Mouse (Mus musculus) gastrocnemius, postnatal 10 days (tissue): ENCODE results near the gene Sv2c. TPM values are rescaled to one million over a fixed set of nuclear protein-coding genes. Genes with fewer than 3 reads are reported as not detected.

Experiments used
- DNase-seq: peaks from one replicate; pipeline ENCODE4 v3.0.0; 2021; ENCODE audit warnings: mixed read lengths
- total RNA-seq, 2 experiments: library from RNA; stranded (reverse); gene quantifications; 2 replicates each; pipeline ENCODE4 v1.2.3; 2021

The Sv2c gene
- total RNA-seq, 2 experiments from 2014 or later, result 0.47 to 0.66 TPM

DNA sequence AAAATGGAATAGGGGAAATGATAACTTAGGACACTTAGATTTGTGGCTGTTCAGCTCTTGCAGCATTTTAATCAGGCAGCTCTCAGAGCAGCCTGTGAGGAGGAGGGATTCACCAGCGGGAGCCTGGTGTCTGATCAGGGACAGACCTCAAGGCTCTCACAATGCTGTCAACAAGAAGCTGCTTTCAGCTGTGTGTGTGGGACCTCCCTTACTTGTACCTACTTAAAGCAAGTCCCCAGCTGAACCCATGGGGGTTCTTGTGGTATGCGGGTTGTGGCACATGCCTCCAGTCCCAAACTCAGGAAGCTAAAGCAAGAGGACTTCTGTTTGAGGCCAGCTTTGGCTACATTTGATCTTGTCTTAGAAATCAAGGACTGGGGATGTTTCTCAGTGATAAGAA, 189.8 kb downstream of the Sv2c start:
- DNase-seq, result no peak

DNA sequence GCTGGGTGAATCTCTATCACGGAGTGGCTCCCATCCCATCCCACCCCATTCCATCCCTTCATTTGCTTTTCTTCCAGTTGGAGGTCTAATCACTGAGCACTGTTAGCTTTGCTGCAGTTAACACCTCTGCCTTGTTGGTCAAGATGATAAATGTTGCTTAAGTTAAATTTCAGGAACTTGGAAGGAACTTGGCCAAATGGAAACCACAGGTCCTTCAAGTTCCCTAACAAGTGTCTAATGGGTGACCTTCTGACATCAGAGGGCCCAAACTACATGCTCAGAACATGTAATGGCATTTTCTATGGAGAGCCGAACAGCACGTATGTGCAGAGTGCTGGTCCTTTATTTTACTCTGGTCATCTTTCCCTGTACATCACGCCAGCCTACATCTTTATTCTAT, 190.5 kb downstream of the Sv2c start:
- DNase-seq, result no peak

DNA sequence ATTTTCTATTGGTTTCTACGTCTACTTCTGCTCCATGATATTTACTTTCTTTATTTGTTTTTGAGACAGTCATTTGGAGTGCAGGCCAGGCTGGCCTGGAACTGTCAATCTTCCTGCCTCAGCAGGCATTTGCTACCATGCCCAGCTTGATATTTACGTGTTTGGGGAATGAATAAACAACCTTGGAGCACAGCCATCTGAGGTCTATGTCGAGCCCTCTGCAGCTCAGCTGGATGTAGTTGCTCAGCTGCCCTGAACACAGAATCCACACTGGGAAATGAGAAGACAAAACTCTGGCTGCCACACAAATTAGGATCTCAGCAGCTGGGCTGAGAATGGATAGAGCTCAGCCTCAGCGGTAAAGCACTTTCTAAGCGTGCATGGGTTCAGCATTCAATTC, 191.6 kb downstream of the Sv2c start:
- DNase-seq, result no peak

DNA sequence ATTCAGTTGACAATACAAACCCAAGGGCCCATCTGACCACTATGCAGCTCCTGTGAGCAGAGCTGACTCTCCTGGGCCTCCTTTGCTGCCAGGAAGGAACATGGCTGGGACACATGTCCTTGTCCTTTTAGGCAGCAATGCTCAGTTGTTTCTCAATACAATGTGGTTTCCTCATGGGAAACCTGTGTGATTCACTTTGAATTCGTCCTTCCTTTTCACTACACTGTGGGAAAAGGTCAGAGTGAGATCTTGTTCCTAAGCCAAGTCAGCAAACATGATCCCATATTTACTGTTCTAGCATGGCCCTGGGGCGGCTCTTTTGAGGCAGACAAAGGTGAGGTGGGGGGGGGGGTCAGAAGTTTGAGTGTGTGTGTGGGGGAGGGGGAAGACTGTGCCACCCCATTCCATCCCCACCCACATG, 208.2 kb downstream of the Sv2c start:
- no peak for DNase-seq

DNA sequence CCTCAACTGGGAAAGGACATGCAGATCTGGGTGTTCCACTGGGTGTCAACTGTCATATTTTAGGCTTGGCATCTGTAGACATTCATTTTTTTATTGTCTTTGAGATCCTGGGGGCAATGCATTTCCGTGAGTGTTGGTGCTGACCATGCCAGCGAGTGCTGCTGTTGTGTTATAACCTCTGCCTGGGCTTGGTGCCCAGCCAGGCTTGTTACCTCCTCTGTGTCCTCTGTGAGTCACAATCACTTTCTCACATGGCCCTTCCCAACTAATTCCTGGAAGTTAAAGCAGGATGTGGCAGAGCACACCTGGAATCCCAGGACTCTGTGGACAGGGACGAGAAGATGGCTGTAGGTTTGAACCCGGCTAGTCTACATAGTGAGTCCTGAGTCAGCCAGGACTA, 209.8 kb downstream of the Sv2c start:
- no peak for DNase-seq

DNA sequence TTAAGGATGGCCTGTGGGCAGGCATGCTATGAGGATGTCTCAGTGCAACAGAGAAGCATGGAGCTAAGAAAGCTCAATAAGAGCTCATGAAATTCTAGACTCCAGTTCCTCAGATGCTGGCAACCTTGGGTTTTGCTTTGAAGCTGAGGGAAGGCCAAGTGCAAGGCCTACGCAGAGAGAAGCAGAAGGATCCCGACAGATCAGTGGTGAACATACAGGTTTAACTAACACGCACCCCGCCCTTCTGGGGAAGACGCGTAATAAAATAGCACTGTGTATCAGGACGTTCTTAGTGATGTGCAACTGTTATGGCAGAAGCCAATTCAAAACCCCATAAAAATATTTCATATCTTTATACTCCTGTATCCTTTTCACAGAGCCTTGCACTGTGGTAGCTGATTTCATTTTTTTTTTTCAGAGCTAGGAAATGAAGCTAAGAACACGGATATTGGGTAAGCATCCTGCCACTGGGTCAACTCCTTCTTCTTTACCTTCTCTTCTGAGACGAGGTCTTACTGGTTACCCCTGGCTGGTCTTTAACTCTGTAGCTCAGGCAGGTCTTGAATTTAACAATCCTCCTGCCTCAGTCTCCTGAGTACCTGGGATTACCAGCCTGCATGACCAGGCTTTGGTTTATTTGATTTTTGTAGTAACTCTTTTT, 213.6 kb downstream of the Sv2c start:
- DNase-seq, result no peak

DNA sequence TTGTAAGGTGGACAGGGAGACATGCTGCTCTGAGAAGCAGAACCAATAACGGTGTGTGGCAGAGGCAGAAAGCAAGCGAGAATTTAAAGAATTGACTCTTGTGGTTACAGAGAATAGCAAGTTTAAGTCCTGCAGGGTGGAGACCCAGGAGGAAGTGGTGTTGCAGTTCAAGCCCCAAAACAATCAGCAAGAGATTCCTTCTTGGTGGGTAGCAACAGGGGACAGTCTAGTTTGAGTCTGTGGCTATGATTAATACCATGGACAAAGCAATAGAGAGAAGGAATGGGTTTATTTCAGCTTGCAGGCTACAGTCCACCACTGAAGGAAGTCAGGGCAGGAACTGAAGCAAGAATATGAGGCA, 219.4 kb downstream of the Sv2c start:
- DNase-seq, result no peak

DNA sequence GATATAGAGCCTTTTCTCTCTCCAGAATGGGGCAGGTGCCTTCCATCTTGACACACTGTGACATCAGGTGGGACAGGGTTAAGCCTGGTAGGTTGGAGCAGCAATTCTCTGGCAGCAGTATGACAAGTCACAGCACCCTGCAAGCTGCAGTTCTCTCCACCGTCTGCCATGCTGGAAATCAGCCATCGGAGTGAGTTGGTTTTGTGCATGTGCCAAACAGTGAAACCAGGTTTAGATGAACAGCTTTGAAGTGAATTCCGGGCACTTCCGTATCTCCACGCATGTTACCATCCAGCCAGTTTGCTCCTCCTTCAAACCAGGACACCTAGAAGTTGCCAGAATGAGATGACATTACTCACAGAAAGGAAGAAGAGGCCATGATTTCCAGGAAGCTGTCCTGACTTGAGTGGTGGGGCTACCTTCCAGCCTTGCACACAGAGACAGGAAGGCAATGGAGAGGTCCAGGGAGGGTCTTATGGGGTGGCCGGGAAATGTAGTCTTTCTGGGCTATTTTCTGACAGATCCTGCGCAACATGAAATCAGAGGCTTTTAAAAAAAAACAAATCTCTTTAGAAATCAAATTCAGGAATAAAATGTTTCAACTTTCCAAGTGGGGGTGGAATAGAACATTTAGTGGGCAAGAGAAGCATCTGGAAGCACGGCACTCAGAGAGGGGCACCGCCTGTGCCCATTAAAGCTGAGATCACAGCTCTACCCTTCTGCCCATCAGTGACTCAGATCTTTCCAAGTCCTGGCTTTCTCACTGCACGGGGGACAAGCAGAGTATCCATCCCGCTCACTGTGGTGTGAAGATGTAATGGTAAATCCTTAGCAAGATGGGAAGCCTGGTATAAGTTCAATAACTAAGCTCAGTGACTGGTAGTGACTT, 220.0 kb downstream of the Sv2c start:
- DNase-seq, result no peak

DNA sequence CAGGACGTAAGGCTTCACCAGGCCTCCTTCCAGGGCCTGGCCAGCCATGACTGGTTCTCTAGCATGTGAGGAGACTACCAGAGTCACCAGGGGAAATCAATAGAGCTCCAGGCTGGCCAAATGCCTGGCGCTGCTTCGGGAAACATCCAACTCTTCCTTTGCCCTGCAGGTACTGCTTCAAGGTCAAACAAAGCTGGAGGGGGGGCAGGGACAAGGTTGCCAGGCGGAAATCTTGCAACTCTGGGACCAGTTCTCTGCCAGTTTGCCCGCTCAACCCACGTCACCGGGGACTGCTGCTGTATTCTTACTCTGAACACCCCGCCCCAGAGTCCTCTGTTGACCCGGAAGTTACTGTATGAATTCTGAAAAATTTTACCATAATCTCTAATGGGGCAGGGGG, 222.1 kb downstream of the Sv2c start:
- DNase-seq, result no peak

DNA sequence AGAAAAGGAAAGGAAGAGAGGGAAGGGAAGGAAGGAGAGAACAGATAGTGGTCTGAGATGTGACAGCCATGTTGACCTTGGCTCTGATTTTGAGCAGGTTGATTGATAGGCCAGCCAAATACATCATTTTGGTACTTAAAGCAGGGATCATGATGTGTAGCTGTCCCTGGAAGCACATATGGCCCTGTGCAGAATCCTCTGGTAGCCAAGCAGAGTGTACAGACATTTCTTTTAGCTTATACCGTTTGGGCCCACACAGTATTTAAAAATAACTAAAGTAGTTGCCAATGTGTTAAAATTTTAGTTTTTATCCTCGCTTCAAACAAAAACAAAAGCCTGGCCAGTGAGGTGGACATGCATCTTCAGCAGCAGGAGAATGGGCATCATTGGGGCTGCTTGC, 223.1 kb downstream of the Sv2c start:
- no peak for DNase-seq

Other genes with a start within 250 kb of the Sv2c start
- 1 to 10 TPM; 3.8 to 4.9 TPM for gene Iqgap2, start 240.7 kb downstream of the Sv2c start, total RNA-seq
- 10 to 100 TPM; 15.8 to 15.9 TPM for gene Gm20075, start 51.2 kb downstream of the Sv2c start, total RNA-seq
- gene Gm17190, start 50.5 kb downstream of the Sv2c start, total RNA-seq, result not detected